Mouse (Mus musculus): Measurements from ENCODE around the gene Lctl. TPM values are rescaled to one million over a fixed set of nuclear protein-coding genes. Genes with fewer than 3 reads are reported as not detected.
"Not testable (repeated sequence)": the region's sequence is repeated elsewhere in the genome, so short reads cannot be mapped to it uniquely, and the experiment has no call there.

Lctl gene
- polyA plus RNA-seq, 1 experiment from 2014 or later: not detected

DNA sequence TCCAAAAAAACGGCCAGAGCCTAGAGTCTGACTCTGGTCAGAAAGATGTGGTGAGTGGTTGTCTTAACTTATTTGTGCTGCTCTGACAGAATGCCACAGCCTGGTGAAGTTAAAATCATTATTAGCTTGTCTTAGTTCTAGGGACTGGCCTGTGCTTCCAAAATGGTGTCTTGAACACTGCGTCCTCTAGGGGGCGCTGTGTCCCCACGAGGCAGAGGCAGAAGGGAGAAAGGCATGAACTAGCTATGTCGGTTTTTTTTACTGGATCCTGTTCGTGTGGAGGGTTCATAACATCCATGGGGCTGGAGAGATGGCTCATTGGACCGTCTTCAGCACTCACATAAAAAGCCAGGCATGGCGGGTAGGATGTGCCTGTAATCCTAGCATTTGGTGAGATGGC, 3.0 kb downstream of the Lctl start:
- Histone ChIP-seq H3K4me1 (ENCODE audit: control insufficient read depth in 2 of 2, insufficient read depth in 2 of 2, low read length in 2 of 2) (peaks cover 7 to 12% of the 10 kb centered on the region in 2 experiments), H3K4me3 (ENCODE audit: control insufficient read depth in 1 of 2, insufficient read depth in 1 of 2, low read depth in 1 of 2, low read length in 2 of 2) (no peak overlapping the region), H3K9ac (ENCODE audit: low read length) (no peak overlapping the region), H3K9me3 (ENCODE audit: control insufficient read depth, low read length) (no peaks in the 10 kb centered on the region), H3K36me3 (ENCODE audit: control insufficient read depth, insufficient read depth, low read length) (no peaks in the 10 kb centered on the region), H3K27me3 (ENCODE audit: control insufficient read depth, insufficient read depth, low read length) (no peaks in the 10 kb centered on the region), H3K27ac (replicated peaks in 1 of 2; ENCODE audit: control insufficient read depth in 1 of 2, insufficient read depth in 1 of 2, low read depth in 2 of 2, low read length in 2 of 2) (no peak overlapping the region), H3K4me2 (ENCODE audit: low read length) (no peak overlapping the region)
- 28% methylated on average over 8 of the region's 8 CpGs for WGBS
- ATAC-seq (ENCODE audit: insufficient number of reproducible peaks, insufficient read depth, low FRiP score, low read depth): no peak

GRCm38 (mm10) chr9:64120584-64121277, 3.8 kb downstream of the Lctl start:
- H3K4me1 ChIP-seq (ENCODE audit: control insufficient read depth in 2 of 2, insufficient read depth in 2 of 2, low read length in 2 of 2): peaks cover 5 to 10% of the 10 kb centered on the region in 2 experiments; a peak in 3 of 4 replicates
- H3K27me3 ChIP-seq (ENCODE audit: control insufficient read depth, insufficient read depth, low read length): no peaks in the 10 kb centered on the region
- no peaks in the 10 kb centered on the region for H3K36me3 ChIP-seq (ENCODE audit: control insufficient read depth, insufficient read depth, low read length)
- no peak overlapping the region for H3K4me2 ChIP-seq (ENCODE audit: low read length)
- H3K9ac ChIP-seq (ENCODE audit: low read length): no peak overlapping the region
- no peaks in the 10 kb centered on the region for H3K9me3 ChIP-seq (ENCODE audit: control insufficient read depth, low read length)
- ATAC-seq (ENCODE audit: insufficient number of reproducible peaks, insufficient read depth, low FRiP score, low read depth): no peak
- no peak overlapping the region for H3K27ac ChIP-seq (replicated peaks in 1 of 2; ENCODE audit: control insufficient read depth in 1 of 2, insufficient read depth in 1 of 2, low read depth in 2 of 2, low read length in 2 of 2)
- WGBS: 43% methylated on average over 11 of the region's 11 CpGs
- no peak overlapping the region for H3K4me3 ChIP-seq (ENCODE audit: control insufficient read depth in 1 of 2, insufficient read depth in 1 of 2, low read depth in 1 of 2, low read length in 2 of 2)

GRCm38 (mm10) chr9:64122601-64123000, 5.7 kb downstream of the Lctl start:
- ATAC-seq (ENCODE audit: insufficient number of reproducible peaks, insufficient read depth, low FRiP score, low read depth): no peak
- H3K36me3 ChIP-seq (ENCODE audit: control insufficient read depth, insufficient read depth, low read length): no peaks in the 10 kb centered on the region
- 84% methylated on average over 10 of the region's 10 CpGs for whole genome bisulfite sequencing

DNA sequence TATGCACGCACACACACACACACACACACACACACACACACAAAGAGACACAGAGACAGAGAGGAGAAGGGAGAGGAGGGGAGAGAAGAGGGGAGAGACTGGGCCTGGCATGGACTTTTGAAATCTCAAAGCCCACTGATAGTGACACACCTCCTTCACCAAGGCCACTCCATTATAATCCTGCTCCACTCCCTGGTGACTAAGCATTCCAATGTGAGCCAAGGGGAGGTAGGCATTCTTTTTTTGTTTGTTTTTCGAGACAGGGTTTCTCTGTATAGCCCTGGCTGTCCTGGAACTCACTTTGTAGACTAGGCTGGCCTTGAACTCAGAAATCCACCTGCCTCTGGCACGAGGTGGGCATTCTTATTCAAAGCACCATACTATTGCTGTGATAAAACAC, 7.9 kb downstream of the Lctl start:
- H3K36me3 ChIP-seq (ENCODE audit: control insufficient read depth, insufficient read depth, low read length); H3K4me1 ChIP-seq (ENCODE audit: control insufficient read depth in 2 of 2, insufficient read depth in 2 of 2, low read length in 2 of 2); H3K27ac ChIP-seq (replicated peaks in 1 of 2; ENCODE audit: control insufficient read depth in 1 of 2, insufficient read depth in 1 of 2, low read depth in 2 of 2, low read length in 2 of 2); ATAC-seq (ENCODE audit: insufficient number of reproducible peaks, insufficient read depth, low FRiP score, low read depth); H3K27me3 ChIP-seq (ENCODE audit: control insufficient read depth, insufficient read depth, low read length); H3K4me2 ChIP-seq (ENCODE audit: low read length); H3K9ac ChIP-seq (ENCODE audit: low read length); H3K9me3 ChIP-seq (ENCODE audit: control insufficient read depth, low read length); H3K4me3 ChIP-seq (ENCODE audit: control insufficient read depth in 1 of 2, insufficient read depth in 1 of 2, low read depth in 1 of 2, low read length in 2 of 2): not testable (repeated sequence)
- WGBS: 58% methylated on average over 3 of the region's 3 CpGs

More at GRCm38 (mm10) chr9:64122601-64123000, 5.7 kb downstream of the Lctl start:
- Histone ChIP-seq H3K4me1 (ENCODE audit: control insufficient read depth in 2 of 2, insufficient read depth in 2 of 2, low read length in 2 of 2) (peaks cover 3 to 5% of the 10 kb centered on the region in 2 experiments; a peak in 3 of 4 replicates), H3K27ac (replicated peaks in 1 of 2; ENCODE audit: control insufficient read depth in 1 of 2, insufficient read depth in 1 of 2, low read depth in 2 of 2, low read length in 2 of 2) (no peak overlapping the region), H3K4me3 (ENCODE audit: control insufficient read depth in 1 of 2, insufficient read depth in 1 of 2, low read depth in 1 of 2, low read length in 2 of 2) (no peak overlapping the region), H3K4me2 (ENCODE audit: low read length) (no peak overlapping the region), H3K27me3 (ENCODE audit: control insufficient read depth, insufficient read depth, low read length) (no peaks in the 10 kb centered on the region), H3K9ac (ENCODE audit: low read length) (no peak overlapping the region), H3K9me3 (ENCODE audit: control insufficient read depth, low read length) (no peaks in the 10 kb centered on the region)

- no peak overlapping the region for H3K4me3 ChIP-seq (ENCODE audit: control insufficient read depth in 1 of 2, insufficient read depth in 1 of 2, low read depth in 1 of 2, low read length in 2 of 2)
- H3K9ac ChIP-seq (ENCODE audit: low read length): no peak overlapping the region
- peaks cover 3 to 5% of the 10 kb centered on the region in 2 experiments; a peak in 3 of 4 replicates for H3K4me1 ChIP-seq (ENCODE audit: control insufficient read depth in 2 of 2, insufficient read depth in 2 of 2, low read length in 2 of 2)
- ATAC-seq (ENCODE audit: insufficient number of reproducible peaks, insufficient read depth, low FRiP score, low read depth): no peak
- no peaks in the 10 kb centered on the region for H3K36me3 ChIP-seq (ENCODE audit: control insufficient read depth, insufficient read depth, low read length)
- H3K27me3 ChIP-seq (ENCODE audit: control insufficient read depth, insufficient read depth, low read length): no peaks in the 10 kb centered on the region
- H3K27ac ChIP-seq (replicated peaks in 1 of 2; ENCODE audit: control insufficient read depth in 1 of 2, insufficient read depth in 1 of 2, low read depth in 2 of 2, low read length in 2 of 2): no peak overlapping the region
- WGBS: 24% methylated on average over 3 of the region's 3 CpGs
- H3K4me2 ChIP-seq (ENCODE audit: low read length): no peak overlapping the region
- H3K9me3 ChIP-seq (ENCODE audit: control insufficient read depth, low read length): no peaks in the 10 kb centered on the region
Observed at GRCm38 (mm10) chr9:64125307-64125706, 8.4 kb downstream of the Lctl start.

- Histone ChIP-seq H3K27ac (replicated peaks in 1 of 2; ENCODE audit: control insufficient read depth in 1 of 2, insufficient read depth in 1 of 2, low read depth in 2 of 2, low read length in 2 of 2) (no peak overlapping the region), H3K4me1 (ENCODE audit: control insufficient read depth in 2 of 2, insufficient read depth in 2 of 2, low read length in 2 of 2) (peaks cover 3 to 5% of the 10 kb centered on the region in 2 experiments; a peak in 3 of 4 replicates), H3K36me3 (ENCODE audit: control insufficient read depth, insufficient read depth, low read length) (no peaks in the 10 kb centered on the region), H3K4me3 (ENCODE audit: control insufficient read depth in 1 of 2, insufficient read depth in 1 of 2, low read depth in 1 of 2, low read length in 2 of 2) (no peak overlapping the region), H3K9me3 (ENCODE audit: control insufficient read depth, low read length) (no peaks in the 10 kb centered on the region), H3K9ac (ENCODE audit: low read length) (no peak overlapping the region), H3K27me3 (ENCODE audit: control insufficient read depth, insufficient read depth, low read length) (no peaks in the 10 kb centered on the region), H3K4me2 (ENCODE audit: low read length) (no peak overlapping the region)
- no peak for ATAC-seq (ENCODE audit: insufficient number of reproducible peaks, insufficient read depth, low FRiP score, low read depth)
- WGBS: 56% methylated on average over 12 of the region's 12 CpGs
Observed at GRCm38 (mm10) chr9:64126121-64126520, 9.2 kb downstream of the Lctl start.

DNA sequence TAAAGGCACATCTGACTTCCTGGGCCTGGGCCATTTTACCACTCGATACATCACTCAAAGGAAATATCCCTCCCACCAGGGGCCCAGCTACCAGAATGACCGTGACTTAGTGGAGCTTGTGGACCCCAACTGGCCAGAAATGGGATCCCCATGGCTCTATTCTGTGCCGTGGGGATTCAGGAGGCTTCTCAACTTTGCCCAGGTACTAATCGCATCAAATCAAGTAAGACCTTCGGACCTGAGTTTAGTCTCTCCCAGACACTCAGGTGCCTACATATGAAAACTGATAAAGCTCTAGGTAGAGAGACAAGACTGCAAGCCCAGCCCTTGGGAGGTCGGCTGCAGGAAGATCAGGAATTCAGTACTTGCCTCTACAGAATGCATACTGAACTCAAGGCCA, 14.7 kb downstream of the Lctl start:
- peaks cover 9% of the 10 kb centered on the region for H3K36me3 ChIP-seq (ENCODE audit: control insufficient read depth, insufficient read depth, low read length)
- no peaks in the 10 kb centered on the region for H3K4me1 ChIP-seq (ENCODE audit: control insufficient read depth in 2 of 2, insufficient read depth in 2 of 2, low read length in 2 of 2)
- H3K4me3 ChIP-seq (ENCODE audit: control insufficient read depth in 1 of 2, insufficient read depth in 1 of 2, low read depth in 1 of 2, low read length in 2 of 2): no peak overlapping the region
- no peak overlapping the region for H3K9ac ChIP-seq (ENCODE audit: low read length)
- no peak overlapping the region for H3K27ac ChIP-seq (replicated peaks in 1 of 2; ENCODE audit: control insufficient read depth in 1 of 2, insufficient read depth in 1 of 2, low read depth in 2 of 2, low read length in 2 of 2)
- no peaks in the 10 kb centered on the region for H3K27me3 ChIP-seq (ENCODE audit: control insufficient read depth, insufficient read depth, low read length)
- ATAC-seq (ENCODE audit: insufficient number of reproducible peaks, insufficient read depth, low FRiP score, low read depth): no peak
- 79% methylated on average over 6 of the region's 6 CpGs for WGBS
- no peak overlapping the region for H3K4me2 ChIP-seq (ENCODE audit: low read length)
- no peaks in the 10 kb centered on the region for H3K9me3 ChIP-seq (ENCODE audit: control insufficient read depth, low read length)

- not testable (repeated sequence) for H3K9ac ChIP-seq (ENCODE audit: low read length); H3K4me3 ChIP-seq (ENCODE audit: control insufficient read depth in 1 of 2, insufficient read depth in 1 of 2, low read depth in 1 of 2, low read length in 2 of 2); H3K27me3 ChIP-seq (ENCODE audit: control insufficient read depth, insufficient read depth, low read length); H3K9me3 ChIP-seq (ENCODE audit: control insufficient read depth, low read length); H3K4me1 ChIP-seq (ENCODE audit: control insufficient read depth in 2 of 2, insufficient read depth in 2 of 2, low read length in 2 of 2); ATAC-seq (ENCODE audit: insufficient number of reproducible peaks, insufficient read depth, low FRiP score, low read depth); H3K4me2 ChIP-seq (ENCODE audit: low read length); H3K27ac ChIP-seq (replicated peaks in 1 of 2; ENCODE audit: control insufficient read depth in 1 of 2, insufficient read depth in 1 of 2, low read depth in 2 of 2, low read length in 2 of 2)
- H3K36me3 ChIP-seq (ENCODE audit: control insufficient read depth, insufficient read depth, low read length): peaks cover 62% of the 10 kb centered on the region
- 6% methylated on average over 6 of the region's 6 CpGs for WGBS
Observed at GRCm38 (mm10) chr9:64138896-64139295, 21.9 kb downstream of the Lctl start.

Data from heart, embryonic 14.5 days (tissue).